Mouse (Mus musculus): ENCODE measurements around the gene Gm4792. TPM values are rescaled to one million over a fixed set of nuclear protein-coding genes. Genes with fewer than 3 reads are reported as not detected.

Gene Gm4792
- polyA plus RNA-seq, 1 experiment = not detected

DNA sequence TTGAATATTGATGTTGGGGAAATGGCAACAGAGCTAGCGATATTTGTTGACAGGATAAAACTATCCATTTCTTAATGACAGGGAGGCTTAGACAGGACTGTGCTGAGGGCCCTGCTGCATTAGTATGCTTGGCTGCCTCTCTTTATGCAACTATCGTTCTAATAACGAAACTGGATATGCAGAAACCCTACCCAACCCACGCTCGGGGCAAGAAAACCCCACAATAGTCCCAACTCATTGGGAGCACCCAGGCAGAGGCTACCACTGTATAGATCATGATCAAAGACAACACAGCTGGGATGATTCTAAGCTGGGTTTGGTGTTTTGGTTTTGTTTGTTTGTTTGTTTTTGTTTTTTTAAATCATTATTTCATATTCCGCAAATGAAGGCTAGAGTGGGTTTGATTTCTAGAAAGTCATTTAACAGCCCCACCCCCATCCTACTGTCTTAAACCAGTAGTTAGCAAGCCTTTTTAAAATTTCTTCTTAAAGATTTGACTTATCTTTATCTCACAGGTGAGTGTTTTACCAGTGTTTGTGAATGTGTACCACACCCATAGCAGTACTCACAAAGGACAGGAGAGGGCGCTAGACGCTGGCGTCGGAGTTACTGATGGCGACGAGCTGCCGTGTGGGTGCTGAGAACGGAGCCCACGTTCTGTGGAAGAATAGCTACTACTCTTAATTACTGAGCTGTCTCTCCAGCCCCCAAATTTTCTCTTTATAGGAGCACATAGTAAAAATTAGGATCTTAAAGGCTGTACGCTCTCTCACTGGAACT, 34.0 kb upstream of the Gm4792 start:
- TF ChIP-seq CTCF (IDR thresholded peaks at IDR 0.05; ENCODE audit: borderline replicate concordance, control insufficient read depth, extremely low read depth, insufficient read depth, low read length, poor library complexity) = 0 out of 2 replicates have a peak, but pooled peaks have one; percentile 40
- no peak for TF ChIP-seq POLR2A (IDR thresholded peaks at IDR 0.05; ENCODE audit: control insufficient read depth, extremely low read depth, insufficient read depth, low read length, poor library complexity)
- no peaks in the 10 kb centered on the region for H3K36me3 ChIP-seq (ENCODE audit: control insufficient read depth, insufficient read depth, low read length)
- H3K4me1 ChIP-seq (replicated peaks; ENCODE audit: control insufficient read depth, insufficient read depth, low read length) = peaks cover 5% of the 10 kb centered on the region; the same call in 1 of the 2 replicates
- DNase-seq = no peak
- no peaks in the 10 kb centered on the region for H3K27me3 ChIP-seq (ENCODE audit: control insufficient read depth, insufficient read depth, low read length)
- WGBS = 90% methylated on average over 16 of the region's 16 CpGs
- no peak overlapping the region for H3K27ac ChIP-seq (ENCODE audit: control insufficient read depth, insufficient read depth, low read length)
- no peak overlapping the region for H3K4me3 ChIP-seq (ENCODE audit: control insufficient read depth, insufficient read depth, low read length)

DNA sequence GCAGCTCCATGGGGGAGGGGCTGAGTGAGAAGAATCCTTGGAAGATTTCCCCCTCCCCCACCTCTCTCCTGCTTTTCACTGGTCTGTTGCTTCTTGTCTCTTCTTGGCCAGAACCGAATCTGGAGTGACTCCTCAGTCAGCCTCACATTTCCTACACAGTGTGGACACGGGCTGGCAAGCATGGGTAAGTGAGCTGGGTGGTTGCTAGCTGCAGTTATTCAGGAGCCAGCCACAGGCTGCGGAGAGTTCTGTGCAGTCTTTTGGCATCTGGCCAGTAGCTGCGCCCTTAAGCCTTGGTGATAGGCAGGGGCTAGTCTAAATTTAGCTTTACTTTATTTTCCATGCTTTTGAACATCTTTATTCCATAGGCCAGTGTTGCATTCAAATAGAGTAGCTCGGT, 31.5 kb upstream of the Gm4792 start:
- Histone ChIP-seq H3K27me3 (ENCODE audit: control insufficient read depth, insufficient read depth, low read length) (no peaks in the 10 kb centered on the region), H3K4me1 (replicated peaks; ENCODE audit: control insufficient read depth, insufficient read depth, low read length) (peaks cover 5% of the 10 kb centered on the region; the same call in 1 of the 2 replicates), H3K36me3 (ENCODE audit: control insufficient read depth, insufficient read depth, low read length) (no peaks in the 10 kb centered on the region), H3K4me3 (ENCODE audit: control insufficient read depth, insufficient read depth, low read length) (no peak overlapping the region), H3K27ac (ENCODE audit: control insufficient read depth, insufficient read depth, low read length) (no peak overlapping the region)
- TF ChIP-seq POLR2A (IDR thresholded peaks at IDR 0.05; ENCODE audit: control insufficient read depth, extremely low read depth, insufficient read depth, low read length, poor library complexity) (no peak), CTCF (IDR thresholded peaks at IDR 0.05; ENCODE audit: borderline replicate concordance, control insufficient read depth, extremely low read depth, insufficient read depth, low read length, poor library complexity) (no peak)
- WGBS = 42% methylated on average over 5 of the region's 5 CpGs
- DNase-seq = no peak

DNA sequence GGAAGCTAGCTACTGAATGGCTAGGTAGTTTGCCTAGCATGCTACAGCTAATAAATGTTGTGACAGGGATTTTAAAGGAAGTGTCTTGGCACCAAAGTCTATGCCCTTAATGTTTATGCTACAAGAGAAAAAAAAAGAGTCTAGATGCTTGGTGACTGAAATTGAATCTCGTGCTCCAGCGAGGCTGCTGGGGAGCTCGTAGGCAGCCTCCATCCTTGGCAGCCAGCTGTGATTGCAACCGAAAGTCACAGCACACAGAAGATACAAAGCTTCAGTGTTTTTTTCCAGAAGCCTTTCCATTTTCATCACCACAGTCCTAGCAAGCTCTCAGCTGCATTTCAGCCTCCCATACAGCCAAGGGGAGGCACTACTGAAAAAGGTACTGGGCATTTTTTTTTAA, 20.1 kb upstream of the Gm4792 start:
- WGBS = 77% methylated on average over 4 of the region's 4 CpGs
- no peak overlapping the region for H3K27ac ChIP-seq (ENCODE audit: control insufficient read depth, insufficient read depth, low read length)
- no peaks in the 10 kb centered on the region for H3K36me3 ChIP-seq (ENCODE audit: control insufficient read depth, insufficient read depth, low read length)

DNA sequence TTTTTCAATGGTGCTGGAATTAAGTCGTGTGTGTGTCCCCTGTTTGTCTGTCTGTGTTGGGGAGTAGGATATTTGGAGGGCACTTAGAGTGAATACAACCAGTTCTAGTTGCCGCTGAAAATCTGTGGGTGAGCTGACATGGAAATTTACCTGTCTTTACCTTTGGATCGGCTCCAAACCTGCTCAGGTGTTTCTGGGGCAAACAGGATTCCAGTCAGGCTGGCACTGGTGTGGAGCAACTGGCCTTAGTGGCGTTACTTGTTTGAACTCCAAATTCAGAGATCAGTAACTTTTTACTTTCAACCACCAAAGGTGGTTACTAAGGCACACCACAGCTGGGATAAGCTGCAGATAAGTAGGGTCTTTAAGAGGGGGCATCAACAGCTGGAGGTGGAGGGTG, 14.6 kb upstream of the Gm4792 start:
- DNase-seq = no peak
- TF ChIP-seq POLR2A (IDR thresholded peaks at IDR 0.05; ENCODE audit: control insufficient read depth, extremely low read depth, insufficient read depth, low read length, poor library complexity) (no peak), CTCF (IDR thresholded peaks at IDR 0.05; ENCODE audit: borderline replicate concordance, control insufficient read depth, extremely low read depth, insufficient read depth, low read length, poor library complexity) (no peak)
- WGBS = 87% methylated on average over 4 of the region's 4 CpGs

More for the DNA sequence above, 20.1 kb upstream of the Gm4792 start:
- H3K27me3 ChIP-seq (ENCODE audit: control insufficient read depth, insufficient read depth, low read length) = no peaks in the 10 kb centered on the region
- H3K4me3 ChIP-seq (ENCODE audit: control insufficient read depth, insufficient read depth, low read length) = no peak overlapping the region
- no peak for DNase-seq
- TF ChIP-seq POLR2A (IDR thresholded peaks at IDR 0.05; ENCODE audit: control insufficient read depth, extremely low read depth, insufficient read depth, low read length, poor library complexity) (no peak), CTCF (IDR thresholded peaks at IDR 0.05; ENCODE audit: borderline replicate concordance, control insufficient read depth, extremely low read depth, insufficient read depth, low read length, poor library complexity) (no peak)
- no peaks in the 10 kb centered on the region for H3K4me1 ChIP-seq (replicated peaks; ENCODE audit: control insufficient read depth, insufficient read depth, low read length)

DNA sequence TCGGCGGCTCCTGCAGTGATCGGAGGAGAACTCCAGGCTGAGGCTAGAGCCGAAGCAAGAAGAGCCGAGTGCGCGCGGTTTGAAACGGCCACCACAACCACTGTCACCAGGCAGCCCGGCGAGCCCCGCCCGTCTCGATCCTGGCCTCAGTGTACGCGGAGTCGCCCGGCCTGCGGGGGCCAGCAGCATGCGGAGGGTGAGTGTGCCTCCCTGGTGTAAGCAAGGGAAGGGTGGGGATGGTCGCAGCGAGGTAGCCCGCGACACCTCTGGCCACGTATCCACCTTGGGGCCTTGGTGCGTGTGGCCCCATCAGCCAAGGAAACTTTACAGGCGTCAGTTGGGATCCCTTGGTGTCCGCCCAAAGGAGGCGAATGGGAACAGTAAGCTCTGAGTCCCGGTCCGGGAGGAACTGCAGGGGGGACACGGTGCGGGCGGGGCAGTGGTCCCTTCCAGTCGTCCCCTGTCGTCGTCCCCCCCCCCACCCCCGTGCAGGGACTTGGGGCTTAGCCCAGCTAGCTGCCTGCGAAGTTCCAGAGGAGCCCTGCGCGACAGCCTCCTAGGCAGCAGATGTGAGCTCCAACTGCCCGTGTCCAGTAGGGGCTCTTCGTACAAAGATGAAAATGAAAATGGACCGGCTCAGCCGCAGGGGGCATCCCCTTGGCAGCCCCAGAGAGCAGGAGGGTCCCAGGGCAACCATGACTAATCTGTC, 13.7 kb upstream of the Gm4792 start:
- TF ChIP-seq POLR2A (IDR thresholded peaks at IDR 0.05; ENCODE audit: control insufficient read depth, extremely low read depth, insufficient read depth, low read length, poor library complexity) (no peak), CTCF (IDR thresholded peaks at IDR 0.05; ENCODE audit: borderline replicate concordance, control insufficient read depth, extremely low read depth, insufficient read depth, low read length, poor library complexity) (no peak)
- Histone ChIP-seq H3K27me3 (ENCODE audit: control insufficient read depth, insufficient read depth, low read length) (peaks cover 17% of the 10 kb centered on the region), H3K4me3 (ENCODE audit: control insufficient read depth, insufficient read depth, low read length) (peak overlapping the region; percentile 5), H3K27ac (ENCODE audit: control insufficient read depth, insufficient read depth, low read length) (no peak overlapping the region), H3K36me3 (ENCODE audit: control insufficient read depth, insufficient read depth, low read length) (no peaks in the 10 kb centered on the region), H3K4me1 (replicated peaks; ENCODE audit: control insufficient read depth, insufficient read depth, low read length) (0 out of 2 replicates have a peak, but pooled peaks cover 2% of the 10 kb centered on the region)
- no peak for DNase-seq
- 3% methylated on average over 45 of the region's 45 CpGs for WGBS

More for the DNA sequence above, 14.6 kb upstream of the Gm4792 start:
- Histone ChIP-seq H3K4me1 (replicated peaks; ENCODE audit: control insufficient read depth, insufficient read depth, low read length) (0 out of 2 replicates have a peak, but pooled peaks cover 2% of the 10 kb centered on the region), H3K27ac (ENCODE audit: control insufficient read depth, insufficient read depth, low read length) (no peak overlapping the region; the same call in 1 of the 2 replicates), H3K36me3 (ENCODE audit: control insufficient read depth, insufficient read depth, low read length) (no peaks in the 10 kb centered on the region), H3K27me3 (ENCODE audit: control insufficient read depth, insufficient read depth, low read length) (peaks cover 17% of the 10 kb centered on the region), H3K4me3 (ENCODE audit: control insufficient read depth, insufficient read depth, low read length) (no peak overlapping the region)

DNA sequence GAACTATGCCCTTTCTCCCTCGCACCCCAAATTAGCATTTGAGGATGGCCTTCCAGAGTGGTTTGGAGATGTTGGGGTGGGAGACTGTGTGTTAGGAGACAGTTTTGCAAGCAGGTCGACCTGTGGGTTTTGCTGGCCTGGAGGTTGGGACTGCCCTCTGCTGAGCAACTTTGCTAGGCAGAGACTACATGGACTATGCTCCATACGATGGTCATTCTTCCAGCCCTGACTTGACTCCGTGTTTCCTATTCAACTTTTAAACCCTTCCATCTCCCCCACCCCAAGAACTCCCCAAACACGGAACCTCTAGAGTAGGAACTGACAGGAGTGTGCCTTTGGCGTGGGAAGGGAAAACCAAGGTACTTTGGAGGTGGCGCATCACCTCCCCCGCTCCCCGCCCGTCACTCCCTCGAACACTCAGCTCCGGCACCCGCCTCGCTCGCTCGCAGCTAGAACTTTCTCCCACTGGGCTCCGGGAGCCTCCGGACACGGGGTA, 13.1 kb upstream of the Gm4792 start, which contains the start of gene Tmcc3:
TSS of gene Tmcc3 (plus strand) at position 439 of the 496 bp plus-strand sequence.
- no peak within 1 kb of the TSS for H3K27ac ChIP-seq (ENCODE audit: control insufficient read depth, insufficient read depth, low read length)

More for the DNA sequence above, 13.1 kb upstream of the Gm4792 start, which contains the start of gene Tmcc3:
- 7% methylated on average over 19 of the region's 19 CpGs for WGBS
- Histone ChIP-seq H3K4me3 (ENCODE audit: control insufficient read depth, insufficient read depth, low read length) (peak within 1 kb of the TSS; percentile 5), H3K4me1 (replicated peaks; ENCODE audit: control insufficient read depth, insufficient read depth, low read length) (0 out of 2 replicates have a peak, but pooled peaks cover 2% of the 10 kb centered on the region), H3K27me3 (ENCODE audit: control insufficient read depth, insufficient read depth, low read length) (peaks cover 17% of the 10 kb centered on the region), H3K36me3 (ENCODE audit: control insufficient read depth, insufficient read depth, low read length) (no peaks in the 10 kb centered on the region)
- no peak for TF ChIP-seq POLR2A (IDR thresholded peaks at IDR 0.05; ENCODE audit: control insufficient read depth, extremely low read depth, insufficient read depth, low read length, poor library complexity)
- TF ChIP-seq CTCF (IDR thresholded peaks at IDR 0.05; ENCODE audit: borderline replicate concordance, control insufficient read depth, extremely low read depth, insufficient read depth, low read length, poor library complexity) = no peak
- no peak for DNase-seq
